Mouse (Mus musculus) midbrain, embryonic 14.5 days (tissue): ENCODE measurements around the gene Igsf21. TPM values are rescaled to one million over a fixed set of nuclear protein-coding genes. Genes with fewer than 3 reads are reported as not detected.

ENCODE experiments used
- ATAC-seq: fragments of 200-750 bp; cut with Nextera tagmentation; 2 replicates; pipeline ENCODE4 v1.8.0; 2017; ENCODE audit warnings: moderate number of reproducible peaks, moderate library complexity; ENCODE audit not compliant: low FRiP score, low TSS enrichment
- DNase-seq: peaks from one replicate; pipeline ENCODE4 v3.0.0-alpha.2; 2015
- H3K27ac ChIP-seq: fragments of 300-500 bp; sonication (generic); replicated peaks from 2 replicates; pipeline ENCODE4 v1.5.1; 2014; ENCODE audit warnings: mild to moderate bottlenecking, low read depth, low read length, moderate library complexity
- H3K27me3 ChIP-seq: fragments of 300-500 bp; sonication (generic); 2 replicates; pipeline ENCODE4 v1.6.1; 2014; ENCODE audit warnings: low read length, control low read depth, mixed read lengths; ENCODE audit not compliant: control insufficient read depth, insufficient read depth
- H3K36me3 ChIP-seq: fragments of 300-500 bp; sonication (generic); 2 replicates; pipeline ENCODE4 v1.6.1; 2014; ENCODE audit warnings: low read length, control low read depth; ENCODE audit not compliant: control insufficient read depth, insufficient read depth
- H3K4me1 ChIP-seq: fragments of 300-500 bp; sonication (generic); 2 replicates; pipeline ENCODE4 v1.6.1; 2014; ENCODE audit warnings: mild to moderate bottlenecking, antibody characterized with exemption, low read length, control low read depth; ENCODE audit not compliant: control insufficient read depth, insufficient read depth
- H3K4me2 ChIP-seq: fragments of 300-500 bp; sonication (generic); 2 replicates; pipeline ENCODE4 v1.6.1; 2014; ENCODE audit warnings: mild to moderate bottlenecking, low read length, moderate library complexity
- H3K4me3 ChIP-seq: fragments of 300-500 bp; sonication (generic); replicated peaks from 2 replicates; pipeline ENCODE4 v1.5.1; 2014; ENCODE audit warnings: low read depth, low read length
- H3K9ac ChIP-seq: fragments of 300-500 bp; sonication (generic); replicated peaks from 2 replicates; pipeline ENCODE4 v1.6.1; 2014; ENCODE audit warnings: mild to moderate bottlenecking, low read length, moderate library complexity
- H3K9me3 ChIP-seq: fragments of 300-500 bp; sonication (generic); 2 replicates; pipeline ENCODE4 v1.6.1; 2016; ENCODE audit warnings: low read length, control low read depth, mixed read lengths; ENCODE audit not compliant: control insufficient read depth
- WGBS: fragments of 180-500 bp; shearing (Covaris S2); extraction: QIAGEN DNeasy Blood & Tissue Kit; methylation state at CpG from one replicate; pipeline ENCODE4 v1.1.7; 2014; 5-methylcytosine and 5-hydroxymethylcytosine counted together
- polyA plus RNA-seq: library from polyadenylated mRNA; unstranded; fragments of >200 nt; fragmentation: Nextera tagmentation; extraction: Ambion mirVana; gene quantifications from 2 replicates; pipeline ENCODE4 v1.2.1, GENCODE M21; 2014

Igsf21 gene
- polyA plus RNA-seq, 1 experiment from 2014 or later: 64.9 TPM

GRCm38 (mm10) chr4:139993111-139993755, 253.4 kb downstream of the Igsf21 start:
- DNase-seq (no peak), ATAC-seq (peak; percentile 27; the same call in 1 of the 2 replicates)
- WGBS: 8% methylated on average over 14 of the region's 16 CpGs
- Histone ChIP-seq H3K9me3 (no peaks in the 10 kb centered on the region), H3K27ac (no peak overlapping the region), H3K9ac (no peak overlapping the region), H3K4me1 (peaks cover 6% of the 10 kb centered on the region; the same call in 1 of the 2 replicates), H3K4me2 (no peak overlapping the region), H3K36me3 (no peaks in the 10 kb centered on the region), H3K4me3 (no peak overlapping the region), H3K27me3 (no peaks in the 10 kb centered on the region)

- H3K4me3 ChIP-seq: no peak overlapping the region
- ATAC-seq: no peak
- no peak overlapping the region for H3K4me2 ChIP-seq
- H3K36me3 ChIP-seq: no peaks in the 10 kb centered on the region
- 3% methylated on average over 7 of the region's 7 CpGs for WGBS
- no peak overlapping the region for H3K27ac ChIP-seq
- H3K9ac ChIP-seq: no peak overlapping the region
- no peaks in the 10 kb centered on the region for H3K9me3 ChIP-seq
- peaks cover 19% of the 10 kb centered on the region for H3K4me1 ChIP-seq
- H3K27me3 ChIP-seq: no peaks in the 10 kb centered on the region
- DNase-seq: peak; percentile 76
Observed at GRCm38 (mm10) chr4:139986913-139987312, 259.7 kb downstream of the Igsf21 start.

GRCm38 (mm10) chr4:139978716-139979115, 267.9 kb downstream of the Igsf21 start:
- Histone ChIP-seq H3K36me3 (no peaks in the 10 kb centered on the region), H3K9me3 (no peaks in the 10 kb centered on the region), H3K27me3 (no peaks in the 10 kb centered on the region), H3K9ac (no peak overlapping the region), H3K4me2 (no peak overlapping the region), H3K4me3 (no peak overlapping the region), H3K27ac (no peak overlapping the region), H3K4me1 (peaks cover 18% of the 10 kb centered on the region; the same call in 1 of the 2 replicates)
- ATAC-seq: no peak
- no peak for DNase-seq
- 49% methylated on average over 5 of the region's 5 CpGs for WGBS

GRCm38 (mm10) chr4:139977308-139977781, 269.2 kb downstream of the Igsf21 start:
- no peak overlapping the region for H3K9ac ChIP-seq
- H3K27ac ChIP-seq: no peak overlapping the region
- ATAC-seq (no peak), DNase-seq (no peak)
- H3K4me2 ChIP-seq: no peak overlapping the region
- no peaks in the 10 kb centered on the region for H3K36me3 ChIP-seq
- WGBS: 11% methylated on average over 5 of the region's 5 CpGs
- peaks cover 14% of the 10 kb centered on the region; the same call in 1 of the 2 replicates for H3K4me1 ChIP-seq
- no peaks in the 10 kb centered on the region for H3K27me3 ChIP-seq
- H3K4me3 ChIP-seq: no peak overlapping the region
- H3K9me3 ChIP-seq: no peaks in the 10 kb centered on the region
